Mouse (Mus musculus) forebrain, embryonic 11.5 days (tissue): Measurements from ENCODE around the gene Adamts18. TPM values are rescaled to one million over a fixed set of nuclear protein-coding genes. Genes with fewer than 3 reads are reported as not detected.

ENCODE experiments used
- ATAC-seq: fragments of 200-750 bp; cut with Nextera tagmentation; replicated peaks from 2 replicates; pipeline ENCODE4 v1.8.0; 2017; ENCODE audit warnings: moderate TSS enrichment; ENCODE audit not compliant: low FRiP score
- DNase-seq: peaks from one replicate; pipeline ENCODE4 v3.0.0-alpha.2; 2017; ENCODE audit warnings: low spot score
- H3K27ac ChIP-seq: fragments of 300-500 bp; sonication (generic); 2 replicates; pipeline ENCODE4 v1.5.1; 2014; ENCODE audit warnings: low read depth, low read length
- H3K27me3 ChIP-seq: fragments of 300-500 bp; sonication (generic); 2 replicates; pipeline ENCODE4 v1.6.1; 2014; ENCODE audit warnings: mild to moderate bottlenecking, low read length, mixed read lengths; ENCODE audit not compliant: control insufficient read depth, insufficient read depth
- H3K36me3 ChIP-seq: fragments of 300-500 bp; sonication (generic); 2 replicates; pipeline ENCODE4 v1.6.1; 2014; ENCODE audit warnings: mild to moderate bottlenecking, low read length, moderate library complexity, mixed read lengths; ENCODE audit not compliant: control insufficient read depth, insufficient read depth
- H3K4me1 ChIP-seq: fragments of 300-500 bp; sonication (generic); replicated peaks from 2 replicates; pipeline ENCODE4 v1.6.1; 2014; ENCODE audit warnings: low read length, mixed read lengths; ENCODE audit not compliant: control insufficient read depth, insufficient read depth
- H3K4me2 ChIP-seq: fragments of 300-500 bp; sonication (generic); 2 replicates; pipeline ENCODE4 v1.6.1; 2014; ENCODE audit warnings: low read depth, mild to moderate bottlenecking, low read length, moderate library complexity, mixed read lengths; ENCODE audit not compliant: severe bottlenecking
- H3K4me3 ChIP-seq: fragments of 300-500 bp; sonication (generic); 2 replicates; pipeline ENCODE4 v1.5.1; 2014; ENCODE audit warnings: low read depth, low read length
- H3K9ac ChIP-seq: fragments of 300-500 bp; sonication (generic); 2 replicates; pipeline ENCODE4 v1.6.1; 2014; ENCODE audit warnings: low read length
- H3K9me3 ChIP-seq: fragments of 300-500 bp; sonication (generic); 2 replicates; pipeline ENCODE4 v1.6.1; 2016; ENCODE audit warnings: low read length, mixed read lengths; ENCODE audit not compliant: control insufficient read depth
- whole genome bisulfite sequencing: fragments of 180-500 bp; shearing (Covaris S2); extraction: QIAGEN DNeasy Blood & Tissue Kit; methylation state at CpG from one replicate; pipeline ENCODE4 v1.1.7; 2014; 5-methylcytosine and 5-hydroxymethylcytosine counted together
- polyA plus RNA-seq: library from polyadenylated mRNA; unstranded; fragments of >200 nt; fragmentation: Nextera tagmentation; extraction: Ambion mirVana; gene quantifications from 2 replicates; pipeline ENCODE4 v1.2.1, GENCODE M21; 2014

Gene Adamts18
- polyA plus RNA-seq, 1 experiment from 2014 or later = 4.8 TPM

DNA sequence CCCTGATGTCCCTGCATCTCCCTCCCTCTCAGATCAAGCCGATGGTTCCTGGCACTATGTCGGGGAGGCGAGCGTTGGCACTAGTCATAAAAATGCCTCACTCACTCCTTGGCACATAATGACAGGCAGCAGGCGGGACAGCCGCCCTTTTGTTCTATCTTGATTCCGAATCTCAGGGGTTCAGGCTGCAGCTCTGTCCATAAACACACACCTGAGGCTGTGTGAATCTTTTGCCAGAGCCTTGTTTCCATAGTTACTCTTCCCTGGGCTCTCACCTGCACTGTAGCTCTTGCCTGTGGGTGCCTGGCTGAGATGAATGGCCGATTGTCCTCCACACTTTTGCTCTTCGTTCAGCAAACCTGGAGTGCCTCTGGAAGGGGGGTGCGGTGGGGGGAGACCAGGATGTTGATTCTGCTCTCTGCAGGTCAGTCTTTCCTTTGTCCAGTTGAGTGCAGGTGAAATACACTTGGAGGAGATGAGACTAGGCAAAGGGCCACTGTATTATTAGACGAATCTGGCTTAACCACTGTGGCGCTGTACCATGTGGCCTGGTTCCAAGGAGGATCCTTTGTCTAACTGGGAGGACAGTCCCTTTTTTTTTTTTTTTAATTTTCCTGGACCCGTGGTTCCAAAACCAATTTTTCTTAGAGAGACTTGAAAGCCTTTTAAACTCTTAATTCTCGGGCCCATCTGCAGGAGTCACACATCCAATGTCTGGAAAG is 156.8 kb downstream of the Adamts18 start:
- Histone ChIP-seq H3K27ac (no peak overlapping the region), H3K9me3 (no peaks in the 10 kb centered on the region), H3K9ac (no peak overlapping the region), H3K4me3 (no peak overlapping the region), H3K4me1 (no peaks in the 10 kb centered on the region), H3K27me3 (no peaks in the 10 kb centered on the region), H3K36me3 (no peaks in the 10 kb centered on the region), H3K4me2 (no peak overlapping the region)
- no peak for DNase-seq
- 84% methylated on average over 14 of the region's 14 CpGs for WGBS
- no peak for ATAC-seq

GRCm38 (mm10) chr8:113688543-113688915 is 160.0 kb downstream of the Adamts18 start:
- ATAC-seq (no peak), DNase-seq (no peak)
- Histone ChIP-seq H3K4me1 (no peaks in the 10 kb centered on the region), H3K9me3 (no peaks in the 10 kb centered on the region), H3K36me3 (no peaks in the 10 kb centered on the region), H3K4me3 (no peak overlapping the region), H3K27ac (no peak overlapping the region), H3K27me3 (no peaks in the 10 kb centered on the region), H3K9ac (no peak overlapping the region), H3K4me2 (no peak overlapping the region)
- WGBS = 90% methylated on average over 8 of the region's 8 CpGs

GRCm38 (mm10) chr8:113687889-113688542 is 160.5 kb downstream of the Adamts18 start:
- H3K27ac ChIP-seq = no peak overlapping the region
- WGBS = 79% methylated on average over 17 of the region's 17 CpGs
- no peaks in the 10 kb centered on the region for H3K36me3 ChIP-seq
- DNase-seq (no peak), ATAC-seq (no peak)
- H3K9ac ChIP-seq = no peak overlapping the region
- no peak overlapping the region for H3K4me2 ChIP-seq
- no peak overlapping the region for H3K4me3 ChIP-seq
- H3K27me3 ChIP-seq = no peaks in the 10 kb centered on the region
- no peaks in the 10 kb centered on the region for H3K4me1 ChIP-seq
- no peaks in the 10 kb centered on the region for H3K9me3 ChIP-seq

- DNase-seq (no peak), ATAC-seq (no peak)
- Histone ChIP-seq H3K27me3 (no peaks in the 10 kb centered on the region), H3K4me1 (no peaks in the 10 kb centered on the region), H3K4me3 (no peak overlapping the region), H3K9me3 (no peaks in the 10 kb centered on the region), H3K27ac (no peak overlapping the region), H3K36me3 (no peaks in the 10 kb centered on the region), H3K9ac (no peak overlapping the region), H3K4me2 (no peak overlapping the region)
- 74% methylated on average over 3 of the region's 3 CpGs for WGBS
These were observed 169.2 kb downstream of the Adamts18 start for GRCm38 (mm10) chr8:113679361-113679760.

- Histone ChIP-seq H3K4me1 (no peaks in the 10 kb centered on the region), H3K27me3 (no peaks in the 10 kb centered on the region), H3K9ac (no peak overlapping the region), H3K4me3 (no peak overlapping the region), H3K27ac (no peak overlapping the region), H3K9me3 (no peaks in the 10 kb centered on the region), H3K36me3 (no peaks in the 10 kb centered on the region), H3K4me2 (no peak overlapping the region)
- ATAC-seq = no peak
- 100% methylated on average over 1 of the region's 1 CpGs for WGBS
- no peak for DNase-seq
These were observed 171.7 kb downstream of the Adamts18 start for GRCm38 (mm10) chr8:113676811-113677210.

DNA sequence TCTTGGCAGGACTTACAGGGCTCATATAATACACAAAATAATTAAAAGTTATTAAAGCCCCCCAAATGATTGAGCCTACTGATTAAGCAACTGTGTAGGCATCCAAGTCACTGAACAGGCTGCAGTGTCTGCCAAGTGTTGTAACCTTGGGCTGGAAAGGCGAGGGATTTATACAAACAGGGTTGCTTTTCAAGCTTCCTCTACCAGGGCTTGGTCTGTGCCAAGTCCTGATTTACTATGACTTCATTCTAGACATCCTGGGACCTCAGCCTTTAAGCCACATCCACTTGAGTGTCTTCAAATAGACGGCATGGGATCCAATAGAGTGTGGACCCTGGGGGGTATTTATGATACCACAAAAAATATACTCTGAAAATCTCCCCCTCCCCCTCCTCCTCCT is 173.3 kb downstream of the Adamts18 start:
- H3K27me3 ChIP-seq = no peaks in the 10 kb centered on the region
- 84% methylated on average over 2 of the region's 2 CpGs for WGBS
- no peak overlapping the region for H3K27ac ChIP-seq
- H3K4me3 ChIP-seq = no peak overlapping the region
- no peak overlapping the region for H3K9ac ChIP-seq
- no peaks in the 10 kb centered on the region for H3K36me3 ChIP-seq
- no peak for DNase-seq
- H3K9me3 ChIP-seq = no peaks in the 10 kb centered on the region
- H3K4me2 ChIP-seq = no peak overlapping the region
- no peaks in the 10 kb centered on the region for H3K4me1 ChIP-seq
- ATAC-seq = no peak

DNA sequence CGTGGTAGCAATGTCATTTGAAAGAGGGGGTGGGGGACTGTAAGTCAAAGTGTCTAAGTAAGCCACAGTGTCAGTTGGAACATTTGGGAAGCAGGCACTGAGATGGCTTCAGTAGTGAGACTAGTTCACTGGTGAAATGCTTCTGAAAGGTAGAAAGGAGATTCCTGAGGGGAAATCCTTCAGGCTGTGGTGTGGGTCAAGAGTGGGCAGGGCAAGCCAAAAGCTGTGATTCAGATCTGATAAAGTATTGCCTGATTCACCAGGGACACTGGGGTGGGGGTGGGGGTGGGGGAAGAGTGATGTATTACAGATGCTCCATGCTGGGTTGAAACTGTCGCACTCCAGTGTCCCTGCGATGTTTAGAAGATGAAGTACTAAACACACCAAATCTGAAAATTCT is 173.9 kb downstream of the Adamts18 start:
- Histone ChIP-seq H3K4me2 (no peak overlapping the region), H3K9me3 (no peaks in the 10 kb centered on the region), H3K27me3 (no peaks in the 10 kb centered on the region), H3K4me3 (no peak overlapping the region), H3K4me1 (no peaks in the 10 kb centered on the region), H3K27ac (no peak overlapping the region), H3K36me3 (no peaks in the 10 kb centered on the region), H3K9ac (no peak overlapping the region)
- no peak for DNase-seq
- no peak for ATAC-seq
- 87% methylated on average over 3 of the region's 3 CpGs for WGBS

DNA sequence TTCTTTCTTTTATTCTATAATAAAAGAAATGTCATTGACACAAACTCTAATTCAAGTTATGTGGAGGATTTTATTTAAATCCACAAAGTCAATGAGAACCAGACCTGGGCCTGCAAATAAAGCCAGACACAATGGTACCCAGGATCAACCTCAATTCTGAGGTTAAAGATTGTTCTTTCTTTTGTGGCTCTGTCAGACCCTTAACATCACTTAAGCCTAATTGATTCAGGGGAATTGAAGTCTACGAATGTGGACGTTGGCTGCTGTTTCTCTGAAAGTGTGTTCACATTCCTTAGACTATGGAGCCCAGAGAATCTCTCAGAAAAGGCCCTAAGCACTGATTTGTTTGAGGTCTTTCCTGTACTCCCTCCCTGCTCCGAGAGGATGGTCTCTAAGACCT is 175.2 kb downstream of the Adamts18 start:
- H3K27me3 ChIP-seq = no peaks in the 10 kb centered on the region
- H3K9ac ChIP-seq = no peak overlapping the region
- H3K9me3 ChIP-seq = no peaks in the 10 kb centered on the region
- no peaks in the 10 kb centered on the region for H3K36me3 ChIP-seq
- WGBS = 31% methylated on average over 3 of the region's 3 CpGs
- no peaks in the 10 kb centered on the region for H3K4me1 ChIP-seq
- H3K4me3 ChIP-seq = no peak overlapping the region
- H3K27ac ChIP-seq = no peak overlapping the region
- DNase-seq (no peak), ATAC-seq (no peak)
- no peak overlapping the region for H3K4me2 ChIP-seq
